Mouse (Mus musculus) stomach, postnatal 0 days (tissue): ENCODE measurements around the gene Aebp1.

Experiments used
- CTCF ChIP-seq: IDR thresholded peaks from 2 replicates; pipeline ENCODE4 v1.5.1; 2016; ENCODE audit warnings: antibody characterized with exemption, low read depth, mild to moderate bottlenecking, moderate library complexity
- EP300 ChIP-seq: optimal IDR thresholded peaks from 2 replicates; pipeline ENCODE3; 2016; ENCODE audit warnings: antibody characterized with exemption

- TF ChIP-seq CTCF (no peak), EP300 (no peak)
Observed at GRCm38 (mm10) chr11:5849316-5849715, 12.4 kb upstream of the Aebp1 start.
